Mouse (Mus musculus) midbrain, postnatal 0 days (tissue): ENCODE results near the gene Rbfox1. TPM values are rescaled to one million over a fixed set of nuclear protein-coding genes. Genes with fewer than 3 reads are reported as not detected.

Experiments used
- ATAC-seq: fragments of 200-750 bp; cut with Nextera tagmentation; 2 replicates; pipeline ENCODE4 v1.8.0; 2017; ENCODE audit warnings: moderate number of reproducible peaks, mild to moderate bottlenecking, moderate TSS enrichment, moderate library complexity; ENCODE audit not compliant: low FRiP score
- DNase-seq: peaks from one replicate; pipeline ENCODE4 v3.0.0-alpha.2; 2015; ENCODE audit warnings: low spot score
- H3K27ac ChIP-seq: fragments of 300-500 bp; sonication (generic); 2 replicates; pipeline ENCODE4 v1.5.1; 2014; ENCODE audit warnings: low read depth, mild to moderate bottlenecking, low read length, mixed read lengths
- H3K27me3 ChIP-seq: fragments of 300-500 bp; sonication (generic); 2 replicates; pipeline ENCODE4 v1.6.1; 2014; ENCODE audit warnings: low read length, control low read depth, mixed read lengths; ENCODE audit not compliant: insufficient read depth
- H3K36me3 ChIP-seq: fragments of 300-500 bp; sonication (generic); 2 replicates; pipeline ENCODE4 v1.6.1; 2014; ENCODE audit warnings: low read length, control low read depth, mixed read lengths; ENCODE audit not compliant: insufficient read depth
- H3K4me1 ChIP-seq: fragments of 300-500 bp; sonication (generic); 2 replicates; pipeline ENCODE4 v1.6.1; 2014; ENCODE audit warnings: mild to moderate bottlenecking, control low read depth, antibody characterized with exemption, low read length, mixed read lengths; ENCODE audit not compliant: insufficient read depth
- H3K4me2 ChIP-seq: fragments of 300-500 bp; sonication (generic); 2 replicates; pipeline ENCODE4 v1.6.1; 2014; ENCODE audit warnings: low read depth, mild to moderate bottlenecking, low read length, mixed read lengths; ENCODE audit not compliant: poor library complexity, severe bottlenecking
- H3K4me3 ChIP-seq: fragments of 300-500 bp; sonication (generic); 2 replicates; pipeline ENCODE4 v1.5.1; 2014; ENCODE audit warnings: low read depth, mild to moderate bottlenecking, low read length, moderate library complexity
- H3K9ac ChIP-seq: fragments of 300-500 bp; sonication (generic); replicated peaks from 2 replicates; pipeline ENCODE4 v1.6.1; 2014; ENCODE audit warnings: mild to moderate bottlenecking, low read length, moderate library complexity, mixed read lengths; ENCODE audit not compliant: poor library complexity, severe bottlenecking
- H3K9me3 ChIP-seq: fragments of 300-500 bp; sonication (generic); 2 replicates; pipeline ENCODE4 v1.6.1; 2016; ENCODE audit warnings: low read length, control low read depth
- CTCF ChIP-seq: IDR thresholded peaks from 2 replicates; pipeline ENCODE4 v1.5.1; 2016; ENCODE audit warnings: antibody characterized with exemption, mild to moderate bottlenecking
- WGBS: fragments of 180-500 bp; shearing (Covaris S2); extraction: QIAGEN DNeasy Blood & Tissue Kit; methylation state at CpG from one replicate; pipeline ENCODE4 v1.1.7; 2014; 5-methylcytosine and 5-hydroxymethylcytosine counted together
- polyA plus RNA-seq: library from polyadenylated mRNA; unstranded; fragments of >200 nt; fragmentation: Nextera tagmentation; extraction: Ambion mirVana; gene quantifications from 2 replicates; pipeline ENCODE4 v1.2.1, GENCODE M21; 2015
- total RNA-seq: library from RNA; depleted of rRNA; stranded (reverse); fragments of >200 nt; gene quantifications from 2 replicates; pipeline ENCODE4 v1.2.3, GENCODE M21; 2014

Rbfox1 gene
- total and polyA plus RNA-seq, 2 experiments from 2014 or later, result 142 to 242 TPM

- H3K4me1 ChIP-seq, result no peaks in the 10 kb centered on the region
- TF ChIP-seq CTCF, result no peak
- ATAC-seq (no peak), DNase-seq (no peak)
- no peak overlapping the region for H3K4me2 ChIP-seq
- H3K36me3 ChIP-seq, result no peaks in the 10 kb centered on the region
- no peak overlapping the region for H3K9ac ChIP-seq
- 36% methylated on average over 1 of the region's 1 CpGs for WGBS
- H3K9me3 ChIP-seq, result no peaks in the 10 kb centered on the region
- no peaks in the 10 kb centered on the region for H3K27me3 ChIP-seq
- no peak overlapping the region for H3K4me3 ChIP-seq
- no peak overlapping the region for H3K27ac ChIP-seq
Observed at GRCm38 (mm10) chr16:6019361-6019760, 134.2 kb downstream of the Rbfox1 start.

GRCm38 (mm10) chr16:6031280-6031679 is 146.1 kb downstream of the Rbfox1 start:
- TF ChIP-seq CTCF, result peak; percentile 50
- no peaks in the 10 kb centered on the region for H3K4me1 ChIP-seq
- H3K27ac ChIP-seq, result no peak overlapping the region
- ATAC-seq, result no peak
- no peaks in the 10 kb centered on the region for H3K27me3 ChIP-seq
- no peak overlapping the region for H3K9ac ChIP-seq
- no peaks in the 10 kb centered on the region for H3K36me3 ChIP-seq
- DNase-seq, result no peak
- WGBS, result 82% methylated on average over 1 of the region's 1 CpGs
- no peak overlapping the region for H3K4me3 ChIP-seq
- H3K4me2 ChIP-seq, result no peak overlapping the region
- H3K9me3 ChIP-seq, result no peaks in the 10 kb centered on the region

DNA sequence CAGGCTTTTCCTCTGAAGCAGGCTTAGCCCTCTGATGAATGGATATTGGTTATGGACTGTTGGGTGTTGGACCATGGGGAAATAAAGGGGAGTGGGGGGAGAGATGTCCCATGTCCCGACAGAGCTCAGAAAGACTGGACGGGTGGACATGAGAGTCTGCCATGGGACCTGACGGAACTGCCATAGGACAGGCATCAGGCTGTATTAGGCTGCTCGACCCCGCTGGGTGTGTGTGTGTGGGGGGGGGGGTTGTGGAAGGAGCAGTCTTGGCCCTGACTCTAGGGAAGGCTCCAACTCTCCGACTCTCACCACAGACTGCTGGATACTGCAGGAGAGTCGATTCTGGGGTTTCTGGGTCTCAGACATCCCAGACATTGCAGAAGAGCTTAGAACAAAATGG is 147.4 kb downstream of the Rbfox1 start:
- no peak for ATAC-seq
- H3K4me1 ChIP-seq, result no peaks in the 10 kb centered on the region
- no peak overlapping the region for H3K27ac ChIP-seq
- no peaks in the 10 kb centered on the region for H3K36me3 ChIP-seq
- DNase-seq, result no peak
- WGBS, result 96% methylated on average over 7 of the region's 7 CpGs
- H3K9me3 ChIP-seq, result no peaks in the 10 kb centered on the region
- TF ChIP-seq CTCF, result no peak
- no peak overlapping the region for H3K4me2 ChIP-seq
- no peak overlapping the region for H3K9ac ChIP-seq
- no peaks in the 10 kb centered on the region for H3K27me3 ChIP-seq
- H3K4me3 ChIP-seq, result no peak overlapping the region

- WGBS, result 83% methylated on average over 3 of the region's 3 CpGs
- Histone ChIP-seq H3K27me3 (no peaks in the 10 kb centered on the region), H3K4me1 (no peaks in the 10 kb centered on the region), H3K9ac (no peak overlapping the region), H3K27ac (no peak overlapping the region), H3K4me3 (no peak overlapping the region), H3K4me2 (no peak overlapping the region), H3K36me3 (no peaks in the 10 kb centered on the region), H3K9me3 (no peaks in the 10 kb centered on the region)
- no peak for TF ChIP-seq CTCF
- DNase-seq, result no peak
- ATAC-seq, result no peak
Observed at GRCm38 (mm10) chr16:6034876-6035275, 149.7 kb downstream of the Rbfox1 start.

- Histone ChIP-seq H3K27ac (no peak overlapping the region), H3K9me3 (no peaks in the 10 kb centered on the region), H3K4me1 (no peaks in the 10 kb centered on the region), H3K9ac (no peak overlapping the region), H3K36me3 (no peaks in the 10 kb centered on the region), H3K4me3 (no peak overlapping the region), H3K4me2 (no peak overlapping the region), H3K27me3 (no peaks in the 10 kb centered on the region)
- no peak for DNase-seq
- TF ChIP-seq CTCF, result no peak
- 23% methylated on average over 7 of the region's 7 CpGs for WGBS
- no peak for ATAC-seq
Observed at GRCm38 (mm10) chr16:6037009-6037408, 151.9 kb downstream of the Rbfox1 start.

GRCm38 (mm10) chr16:6042766-6043165 is 157.6 kb downstream of the Rbfox1 start:
- H3K27me3 ChIP-seq, result no peaks in the 10 kb centered on the region
- no peak overlapping the region for H3K4me3 ChIP-seq
- no peak overlapping the region for H3K27ac ChIP-seq
- H3K36me3 ChIP-seq, result no peaks in the 10 kb centered on the region
- no peak overlapping the region for H3K4me2 ChIP-seq
- no peak for ATAC-seq
- H3K4me1 ChIP-seq, result no peaks in the 10 kb centered on the region
- no peak for TF ChIP-seq CTCF
- no peaks in the 10 kb centered on the region for H3K9me3 ChIP-seq
- no peak for DNase-seq
- WGBS, result 93% methylated on average over 3 of the region's 3 CpGs
- no peak overlapping the region for H3K9ac ChIP-seq

DNA sequence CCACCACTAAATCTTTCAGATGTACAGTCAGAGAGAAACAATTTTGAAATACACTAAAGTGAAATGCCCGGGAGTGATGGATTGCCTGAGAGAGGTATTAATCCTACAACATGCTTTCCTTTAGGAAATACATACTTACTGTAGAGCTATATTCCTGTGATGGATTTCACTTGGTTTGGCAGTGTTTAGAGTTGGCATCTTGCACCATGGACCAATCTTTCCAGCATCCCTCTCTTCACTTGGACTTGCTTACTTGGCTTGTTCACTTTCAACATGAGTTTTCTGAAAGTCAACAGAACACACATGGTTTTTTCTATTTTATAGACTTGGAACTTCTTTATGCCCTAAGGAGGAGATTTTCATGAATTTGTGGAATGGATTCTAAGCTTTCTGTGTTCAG is 163.4 kb downstream of the Rbfox1 start:
- no peaks in the 10 kb centered on the region for H3K27me3 ChIP-seq
- ATAC-seq (no peak), DNase-seq (no peak)
- 80% methylated on average over 1 of the region's 1 CpGs for WGBS
- TF ChIP-seq CTCF, result no peak
- no peak overlapping the region for H3K4me3 ChIP-seq
- no peaks in the 10 kb centered on the region for H3K36me3 ChIP-seq
- no peaks in the 10 kb centered on the region for H3K4me1 ChIP-seq
- no peak overlapping the region for H3K9ac ChIP-seq
- no peaks in the 10 kb centered on the region for H3K9me3 ChIP-seq
- H3K4me2 ChIP-seq, result no peak overlapping the region
- H3K27ac ChIP-seq, result no peak overlapping the region
